Mouse (Mus musculus) midbrain, postnatal 0 days (tissue): Measurements from ENCODE around the gene Fat3. TPM values are rescaled to one million over a fixed set of nuclear protein-coding genes. Genes with fewer than 3 reads are reported as not detected.
A peak's percentile ranks its signal among the peaks of the same experiment; 100 is the strongest.

Source experiments
- ATAC-seq: fragments of 200-750 bp; cut with Nextera tagmentation; 2 replicates; pipeline ENCODE4 v1.8.0; 2017; ENCODE audit warnings: moderate number of reproducible peaks, mild to moderate bottlenecking, moderate TSS enrichment, moderate library complexity; ENCODE audit not compliant: low FRiP score
- DNase-seq: peaks from one replicate; pipeline ENCODE4 v3.0.0-alpha.2; 2015; ENCODE audit warnings: low spot score
- H3K27ac ChIP-seq: fragments of 300-500 bp; sonication (generic); 2 replicates; pipeline ENCODE4 v1.5.1; 2014; ENCODE audit warnings: low read depth, mild to moderate bottlenecking, low read length, mixed read lengths
- H3K27me3 ChIP-seq: fragments of 300-500 bp; sonication (generic); 2 replicates; pipeline ENCODE4 v1.6.1; 2014; ENCODE audit warnings: low read length, control low read depth, mixed read lengths; ENCODE audit not compliant: insufficient read depth
- H3K36me3 ChIP-seq: fragments of 300-500 bp; sonication (generic); 2 replicates; pipeline ENCODE4 v1.6.1; 2014; ENCODE audit warnings: low read length, control low read depth, mixed read lengths; ENCODE audit not compliant: insufficient read depth
- H3K4me1 ChIP-seq: fragments of 300-500 bp; sonication (generic); 2 replicates; pipeline ENCODE4 v1.6.1; 2014; ENCODE audit warnings: mild to moderate bottlenecking, control low read depth, antibody characterized with exemption, low read length, mixed read lengths; ENCODE audit not compliant: insufficient read depth
- H3K4me2 ChIP-seq: fragments of 300-500 bp; sonication (generic); 2 replicates; pipeline ENCODE4 v1.6.1; 2014; ENCODE audit warnings: low read depth, mild to moderate bottlenecking, low read length, mixed read lengths; ENCODE audit not compliant: poor library complexity, severe bottlenecking
- H3K4me3 ChIP-seq: fragments of 300-500 bp; sonication (generic); 2 replicates; pipeline ENCODE4 v1.5.1; 2014; ENCODE audit warnings: low read depth, mild to moderate bottlenecking, low read length, moderate library complexity
- H3K9ac ChIP-seq: fragments of 300-500 bp; sonication (generic); replicated peaks from 2 replicates; pipeline ENCODE4 v1.6.1; 2014; ENCODE audit warnings: mild to moderate bottlenecking, low read length, moderate library complexity, mixed read lengths; ENCODE audit not compliant: poor library complexity, severe bottlenecking
- H3K9me3 ChIP-seq: fragments of 300-500 bp; sonication (generic); 2 replicates; pipeline ENCODE4 v1.6.1; 2016; ENCODE audit warnings: low read length, control low read depth
- CTCF ChIP-seq: IDR thresholded peaks from 2 replicates; pipeline ENCODE4 v1.5.1; 2016; ENCODE audit warnings: antibody characterized with exemption, mild to moderate bottlenecking
- WGBS: fragments of 180-500 bp; shearing (Covaris S2); extraction: QIAGEN DNeasy Blood & Tissue Kit; methylation state at CpG from one replicate; pipeline ENCODE4 v1.1.7; 2014; 5-methylcytosine and 5-hydroxymethylcytosine counted together
- polyA plus RNA-seq: library from polyadenylated mRNA; unstranded; fragments of >200 nt; fragmentation: Nextera tagmentation; extraction: Ambion mirVana; gene quantifications from 2 replicates; pipeline ENCODE4 v1.2.1, GENCODE M21; 2015
- total RNA-seq: library from RNA; depleted of rRNA; stranded (reverse); fragments of >200 nt; gene quantifications from 2 replicates; pipeline ENCODE4 v1.2.3, GENCODE M21; 2014

Fat3 gene
- total and polyA plus RNA-seq, 2 experiments from 2014 or later: 7.6 to 63.7 TPM

GRCm38 (mm10) chr9:16501990-16502672 is 1.0 kb upstream of the Fat3 start:
- WGBS: under 1% methylated on average over 43 of the region's 52 CpGs
- peak; percentile 62 for TF ChIP-seq CTCF
- peak overlapping the region; percentile 58 for H3K4me3 ChIP-seq
- H3K27me3 ChIP-seq: no peaks in the 10 kb centered on the region
- ATAC-seq (peak; percentile 80), DNase-seq (peak; percentile 87)
- 0 out of 2 replicates have a peak, but pooled peaks cover 5% of the 10 kb centered on the region for H3K4me1 ChIP-seq
- peak overlapping the region; percentile 77 for H3K4me2 ChIP-seq
- H3K27ac ChIP-seq: peak overlapping the region; percentile 77
- no peaks in the 10 kb centered on the region for H3K9me3 ChIP-seq
- H3K9ac ChIP-seq: peak overlapping the region; percentile 78
- no peaks in the 10 kb centered on the region for H3K36me3 ChIP-seq

DNA sequence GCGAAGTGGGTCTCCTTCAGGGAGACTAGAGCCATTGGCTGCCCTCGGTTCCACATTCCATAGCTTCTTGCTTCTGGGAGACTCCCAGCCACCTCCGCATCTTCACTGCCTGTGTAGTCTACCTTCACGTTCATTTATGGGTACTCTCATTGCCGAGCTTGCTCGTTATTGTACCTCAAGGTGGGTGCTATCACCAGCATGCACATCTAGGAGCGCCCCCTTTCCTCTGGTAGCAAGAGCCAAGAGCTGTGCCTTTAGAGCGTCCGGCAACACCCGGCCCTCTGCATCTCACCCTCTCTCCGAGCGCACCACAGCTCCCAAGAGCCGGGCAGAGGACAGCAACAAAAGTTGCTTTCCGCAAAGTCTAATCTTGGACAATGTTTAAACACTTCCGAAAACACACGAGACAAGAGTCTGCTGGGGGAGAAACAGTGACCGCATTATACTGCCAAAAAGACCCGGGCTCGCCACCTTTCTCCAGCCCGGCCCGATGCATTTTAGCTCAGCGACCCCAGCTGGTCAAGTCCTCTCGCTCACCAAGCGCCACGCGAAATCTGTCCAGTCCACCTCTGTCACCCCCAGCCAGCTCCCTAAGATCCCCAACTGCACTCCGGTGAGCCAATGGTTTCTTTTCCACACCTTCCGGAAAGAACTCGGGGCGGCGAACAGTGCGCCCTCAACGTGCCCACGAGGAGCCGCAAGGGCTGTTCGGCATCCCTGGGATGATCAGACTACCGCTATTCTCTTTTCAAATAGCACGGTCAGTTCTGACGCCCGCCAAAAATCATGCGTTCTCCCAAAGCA is 501 bp downstream of the Fat3 start:
- H3K4me1 ChIP-seq: 0 out of 2 replicates have a peak, but pooled peaks cover 5% of the 10 kb centered on the region
- ATAC-seq (peak; percentile 58), DNase-seq (peak; percentile 76)
- no peaks in the 10 kb centered on the region for H3K27me3 ChIP-seq
- no peaks in the 10 kb centered on the region for H3K9me3 ChIP-seq
- H3K9ac ChIP-seq: peak overlapping the region; percentile 78
- H3K36me3 ChIP-seq: no peaks in the 10 kb centered on the region
- WGBS: under 1% methylated on average over 41 of the region's 41 CpGs
- peak overlapping the region; percentile 77 for H3K4me2 ChIP-seq
- peak; percentile 47 for TF ChIP-seq CTCF
- H3K27ac ChIP-seq: peak overlapping the region; percentile 77
- H3K4me3 ChIP-seq: peak overlapping the region; percentile 58

DNA sequence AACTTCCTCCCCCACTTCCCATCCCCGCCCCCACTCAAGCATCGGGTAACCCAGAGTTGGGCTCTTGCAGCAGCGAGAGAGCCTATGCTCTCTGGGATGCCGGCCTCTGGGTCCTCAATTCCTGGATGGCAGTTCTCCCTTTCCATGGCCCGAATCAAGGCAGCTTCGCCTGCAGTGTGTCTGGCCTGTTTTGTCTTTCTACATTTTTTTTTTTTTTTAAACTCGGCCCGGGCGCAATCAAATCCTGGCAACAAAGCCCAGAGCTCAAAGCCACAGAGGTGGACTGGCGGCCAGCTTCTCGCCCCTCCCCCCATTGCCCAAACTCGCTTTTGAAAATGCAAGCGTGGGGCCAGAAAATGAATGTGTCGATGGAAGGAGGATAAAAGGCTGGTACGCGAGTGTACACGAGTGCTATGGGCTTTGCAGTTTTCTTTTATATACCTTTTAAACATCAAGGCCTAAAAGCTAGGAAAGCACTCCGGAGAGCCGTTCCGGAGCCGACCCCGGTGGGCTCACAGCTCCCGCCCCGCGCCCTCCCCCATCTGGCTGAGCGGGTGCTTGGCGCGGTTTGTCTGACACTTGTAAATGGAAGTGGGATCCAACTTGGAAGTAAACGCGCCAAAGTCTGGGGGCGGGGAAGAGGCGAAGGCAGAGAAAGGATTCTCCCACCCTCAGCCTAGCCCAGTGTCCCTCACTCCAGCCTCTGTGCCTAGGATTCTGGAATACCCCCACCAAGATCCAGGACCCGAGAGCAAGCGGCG is 1.3 kb downstream of the Fat3 start:
- peak overlapping the region; percentile 58 for H3K4me3 ChIP-seq
- DNase-seq: peak; percentile 77
- peak overlapping the region; percentile 78 for H3K9ac ChIP-seq
- no peaks in the 10 kb centered on the region for H3K9me3 ChIP-seq
- no peaks in the 10 kb centered on the region for H3K36me3 ChIP-seq
- peak; percentile 32 for ATAC-seq
- H3K27me3 ChIP-seq: no peaks in the 10 kb centered on the region
- peak overlapping the region; percentile 77 for H3K4me2 ChIP-seq
- H3K4me1 ChIP-seq: 0 out of 2 replicates have a peak, but pooled peaks cover 5% of the 10 kb centered on the region
- H3K27ac ChIP-seq: peak overlapping the region; percentile 77
- WGBS: under 1% methylated on average over 35 of the region's 35 CpGs
- no peak for TF ChIP-seq CTCF

DNA sequence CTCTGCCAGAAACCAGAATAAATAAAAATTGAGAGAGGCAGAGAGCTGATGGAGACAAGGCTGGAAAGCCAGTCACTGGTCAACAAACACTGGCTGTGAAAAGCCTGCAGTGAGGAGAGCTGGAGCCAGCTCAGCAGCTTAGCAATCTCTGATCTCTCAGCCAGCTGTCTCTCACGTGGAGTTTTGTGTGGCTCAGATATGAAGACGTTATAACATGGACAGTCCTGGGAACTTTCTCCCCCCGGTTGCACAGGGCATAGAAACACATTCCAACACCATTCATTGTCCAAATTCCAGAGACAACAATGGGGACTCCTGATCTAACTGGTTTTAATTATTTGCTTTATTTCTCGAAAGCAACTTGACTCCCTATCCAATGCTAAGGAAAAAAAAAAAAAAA is 2.2 kb downstream of the Fat3 start:
- TF ChIP-seq CTCF: no peak
- H3K27me3 ChIP-seq: no peaks in the 10 kb centered on the region
- ATAC-seq (no peak), DNase-seq (peak; percentile 65)
- H3K27ac ChIP-seq: peak overlapping the region; percentile 1; the same call in 1 of the 2 replicates
- 0 out of 2 replicates have a peak overlapping the region, but pooled peaks have one; percentile 19 for H3K9ac ChIP-seq
- peak overlapping the region; percentile 58 for H3K4me3 ChIP-seq
- H3K36me3 ChIP-seq: no peaks in the 10 kb centered on the region
- WGBS: 2% methylated on average over 4 of the region's 4 CpGs
- 0 out of 2 replicates have a peak, but pooled peaks cover 5% of the 10 kb centered on the region for H3K4me1 ChIP-seq
- H3K4me2 ChIP-seq: peak overlapping the region; percentile 77
- no peaks in the 10 kb centered on the region for H3K9me3 ChIP-seq

GRCm38 (mm10) chr9:16497361-16497760 is 3.7 kb downstream of the Fat3 start:
- no peak for ATAC-seq
- no peaks in the 10 kb centered on the region for H3K9me3 ChIP-seq
- no peaks in the 10 kb centered on the region for H3K27me3 ChIP-seq
- no peak overlapping the region for H3K4me2 ChIP-seq
- TF ChIP-seq CTCF: no peak
- no peaks in the 10 kb centered on the region for H3K36me3 ChIP-seq
- no peak overlapping the region for H3K27ac ChIP-seq
- no peak overlapping the region for H3K4me3 ChIP-seq
- DNase-seq: no peak
- no peak overlapping the region for H3K9ac ChIP-seq
- 100% methylated on average over 1 of the region's 1 CpGs for WGBS
- H3K4me1 ChIP-seq: 0 out of 2 replicates have a peak, but pooled peaks cover 5% of the 10 kb centered on the region
